Comparison of ENCODE assay signal across 14 mouse cellular contexts in genomic region chrX:9041611-9042010, GRCm38 (mm10). TPM values are rescaled to one million over a fixed set of nuclear protein-coding genes. Genes with fewer than 3 reads are reported as not detected.
"Had no signal": no experiment of that assay in that cellular context is flagged by ENCODE, and none has a peak within 500 bp of the region (broad histone marks: within the 10 kb centered on the region; RNA-seq: fewer than 3 reads in every experiment).

No protein-coding gene starts in this region.

RNA-seq across cellular contexts. Expression of gene Fthl17e, which starts 8.3 kb away (rescaled TPM):
- total RNA-seq: layer of hippocampus, postnatal 10 days; left cerebral cortex, postnatal 36 days; monocyte, adult 5-6 weeks had no signal
- polyA plus RNA-seq: intestine, embryonic 16.5 days; kidney, embryonic 14.5 days; large intestine, adult 2 months; limb, embryonic 12.5 days; liver, embryonic 13.5 days; lung, adult 2 months; midbrain, embryonic 11.5 days; midbrain, embryonic 15.5 days; neural tube, embryonic 13.5 days; spleen, adult 2 months; stomach, embryonic 15.5 days had no signal

RNA-seq across cellular contexts. Expression of gene Fthl17f, which starts 21.2 kb away (rescaled TPM):
- total RNA-seq: layer of hippocampus, postnatal 10 days; left cerebral cortex, postnatal 36 days; monocyte, adult 5-6 weeks had no signal
- polyA plus RNA-seq: intestine, embryonic 16.5 days; kidney, embryonic 14.5 days; large intestine, adult 2 months; limb, embryonic 12.5 days; liver, embryonic 13.5 days; lung, adult 2 months; midbrain, embryonic 11.5 days; midbrain, embryonic 15.5 days; neural tube, embryonic 13.5 days; spleen, adult 2 months; stomach, embryonic 15.5 days had no signal

RNA-seq across cellular contexts. Expression of gene Fthl17d, which starts 55.1 kb away (rescaled TPM):
- total RNA-seq: layer of hippocampus, postnatal 10 days; left cerebral cortex, postnatal 36 days; monocyte, adult 5-6 weeks had no signal
- polyA plus RNA-seq: intestine, embryonic 16.5 days; kidney, embryonic 14.5 days; large intestine, adult 2 months; limb, embryonic 12.5 days; liver, embryonic 13.5 days; lung, adult 2 months; midbrain, embryonic 11.5 days; midbrain, embryonic 15.5 days; neural tube, embryonic 13.5 days; spleen, adult 2 months; stomach, embryonic 15.5 days had no signal
